Mouse (Mus musculus) hindbrain, embryonic 10.5 days (tissue): Measurements from ENCODE around the gene Apol8. TPM values are rescaled to one million over a fixed set of nuclear protein-coding genes. Genes with fewer than 3 reads are reported as not detected.

Experiments used
- DNase-seq: peaks from one replicate; pipeline ENCODE4 v3.0.0-alpha.2; 2017; ENCODE audit warnings: low spot score
- H3K27ac ChIP-seq: fragments of 300-500 bp; sonication (generic); 2 replicates; pipeline ENCODE4 v1.5.1; 2016; ENCODE audit warnings: mild to moderate bottlenecking, moderate library complexity
- H3K27me3 ChIP-seq: fragments of 300-500 bp; sonication (generic); 2 replicates; pipeline ENCODE4 v1.6.1; 2016; ENCODE audit warnings: mild to moderate bottlenecking; ENCODE audit not compliant: poor library complexity, insufficient read depth, severe bottlenecking
- H3K36me3 ChIP-seq: fragments of 300-500 bp; sonication (generic); 2 replicates; pipeline ENCODE4 v1.6.1; 2016; ENCODE audit warnings: mild to moderate bottlenecking, moderate library complexity
- H3K4me1 ChIP-seq: fragments of 300-500 bp; sonication (generic); replicated peaks from 2 replicates; pipeline ENCODE4 v1.6.1; 2016; ENCODE audit warnings: mild to moderate bottlenecking
- H3K4me3 ChIP-seq: fragments of 300-500 bp; sonication (generic); 2 replicates; pipeline ENCODE4 v1.5.1; 2016; ENCODE audit warnings: mild to moderate bottlenecking, moderate library complexity
- H3K9me3 ChIP-seq: fragments of 300-500 bp; sonication (generic); 2 replicates; pipeline ENCODE4 v1.6.1; 2016; ENCODE audit warnings: mild to moderate bottlenecking, moderate library complexity
- WGBS: fragments of 180-500 bp; shearing (Covaris S2); methylation state at CpG from one replicate; pipeline ENCODE4 v1.1.7; 2016; 5-methylcytosine and 5-hydroxymethylcytosine counted together
- polyA plus RNA-seq: library from polyadenylated mRNA; unstranded; fragments of >200 nt; fragmentation: Nextera tagmentation; extraction: Ambion mirVana; gene quantifications from 2 replicates; pipeline ENCODE4 v1.2.1, GENCODE M21; 2016

Apol8 gene
- polyA plus RNA-seq, 1 experiment from 2014 or later = 0.20 TPM

GRCm38 (mm10) chr15:77774303-77774702 is 17.5 kb upstream of the Apol8 start:
- no peak overlapping the region for H3K4me3 ChIP-seq
- no peaks in the 10 kb centered on the region for H3K27me3 ChIP-seq
- DNase-seq = no peak
- H3K9me3 ChIP-seq = no peaks in the 10 kb centered on the region
- H3K27ac ChIP-seq = no peak overlapping the region
- H3K4me1 ChIP-seq = no peaks in the 10 kb centered on the region
- H3K36me3 ChIP-seq = peaks cover 97% of the 10 kb centered on the region
- WGBS = 95% methylated on average over 10 of the region's 10 CpGs

GRCm38 (mm10) chr15:77773099-77773915 is 16.5 kb upstream of the Apol8 start:
- Histone ChIP-seq H3K4me3 (no peak overlapping the region), H3K4me1 (no peaks in the 10 kb centered on the region), H3K9me3 (no peaks in the 10 kb centered on the region), H3K27ac (no peak overlapping the region), H3K27me3 (no peaks in the 10 kb centered on the region), H3K36me3 (peaks cover 97% of the 10 kb centered on the region)
- no peak for DNase-seq
- WGBS = 94% methylated on average over 19 of the region's 19 CpGs

- Histone ChIP-seq H3K27ac (no peak overlapping the region), H3K4me3 (no peak overlapping the region), H3K27me3 (no peaks in the 10 kb centered on the region), H3K9me3 (no peaks in the 10 kb centered on the region), H3K36me3 (peaks cover 97% of the 10 kb centered on the region), H3K4me1 (no peaks in the 10 kb centered on the region)
- DNase-seq = no peak
- 94% methylated on average over 9 of the region's 9 CpGs for WGBS
Observed at GRCm38 (mm10) chr15:77770942-77771341, 14.1 kb upstream of the Apol8 start.

- H3K27me3 ChIP-seq = no peaks in the 10 kb centered on the region
- no peaks in the 10 kb centered on the region for H3K4me1 ChIP-seq
- 97% methylated on average over 5 of the region's 5 CpGs for WGBS
- no peak for DNase-seq
- no peak overlapping the region for H3K4me3 ChIP-seq
- peaks cover 97% of the 10 kb centered on the region for H3K36me3 ChIP-seq
- H3K9me3 ChIP-seq = no peaks in the 10 kb centered on the region
- H3K27ac ChIP-seq = no peak overlapping the region
Observed at GRCm38 (mm10) chr15:77770341-77770740, 13.5 kb upstream of the Apol8 start.

GRCm38 (mm10) chr15:77766981-77767380 is 10.2 kb upstream of the Apol8 start:
- H3K4me3 ChIP-seq = no peak overlapping the region
- 93% methylated on average over 11 of the region's 11 CpGs for WGBS
- no peaks in the 10 kb centered on the region for H3K9me3 ChIP-seq
- peaks cover 100% of the 10 kb centered on the region for H3K36me3 ChIP-seq
- no peak for DNase-seq
- no peaks in the 10 kb centered on the region for H3K4me1 ChIP-seq
- no peak overlapping the region for H3K27ac ChIP-seq
- no peaks in the 10 kb centered on the region for H3K27me3 ChIP-seq

GRCm38 (mm10) chr15:77765484-77766093 is 8.8 kb upstream of the Apol8 start:
- H3K27me3 ChIP-seq = no peaks in the 10 kb centered on the region
- H3K4me3 ChIP-seq = no peak overlapping the region
- peaks cover 100% of the 10 kb centered on the region for H3K36me3 ChIP-seq
- no peak overlapping the region for H3K27ac ChIP-seq
- DNase-seq = no peak
- 96% methylated on average over 16 of the region's 16 CpGs for WGBS
- H3K4me1 ChIP-seq = no peaks in the 10 kb centered on the region
- no peaks in the 10 kb centered on the region for H3K9me3 ChIP-seq

GRCm38 (mm10) chr15:77764391-77765006 is 7.7 kb upstream of the Apol8 start:
- Histone ChIP-seq H3K36me3 (peaks cover 100% of the 10 kb centered on the region), H3K4me3 (no peak overlapping the region), H3K9me3 (no peaks in the 10 kb centered on the region), H3K27me3 (no peaks in the 10 kb centered on the region), H3K4me1 (no peaks in the 10 kb centered on the region), H3K27ac (no peak overlapping the region)
- DNase-seq = no peak
- WGBS = 93% methylated on average over 13 of the region's 13 CpGs

- DNase-seq = no peak
Observed at GRCm38 (mm10) chr15:77763702-77764101, 6.9 kb upstream of the Apol8 start.

GRCm38 (mm10) chr15:77763050-77763449 is 6.2 kb upstream of the Apol8 start:
- H3K27ac ChIP-seq = no peak overlapping the region
- H3K9me3 ChIP-seq = no peaks in the 10 kb centered on the region
- H3K27me3 ChIP-seq = no peaks in the 10 kb centered on the region
- H3K36me3 ChIP-seq = peaks cover 86% of the 10 kb centered on the region
- H3K4me1 ChIP-seq = no peaks in the 10 kb centered on the region
- no peak for DNase-seq
- no peak overlapping the region for H3K4me3 ChIP-seq
- WGBS = 88% methylated on average over 16 of the region's 16 CpGs

More at GRCm38 (mm10) chr15:77763702-77764101, 6.9 kb upstream of the Apol8 start:
- Histone ChIP-seq H3K27me3 (no peaks in the 10 kb centered on the region), H3K36me3 (peaks cover 93% of the 10 kb centered on the region), H3K4me3 (no peak overlapping the region), H3K4me1 (no peaks in the 10 kb centered on the region), H3K27ac (no peak overlapping the region), H3K9me3 (no peaks in the 10 kb centered on the region)
- WGBS = 94% methylated on average over 11 of the region's 11 CpGs

GRCm38 (mm10) chr15:77761561-77762380 is 5.0 kb upstream of the Apol8 start:
- Histone ChIP-seq H3K9me3 (no peaks in the 10 kb centered on the region), H3K36me3 (peaks cover 73% of the 10 kb centered on the region), H3K27me3 (no peaks in the 10 kb centered on the region), H3K27ac (no peak overlapping the region), H3K4me1 (no peaks in the 10 kb centered on the region), H3K4me3 (no peak overlapping the region)
- peak; percentile 43 for DNase-seq
- 82% methylated on average over 22 of the region's 22 CpGs for WGBS

- Histone ChIP-seq H3K27me3 (no peaks in the 10 kb centered on the region), H3K36me3 (peaks cover 66% of the 10 kb centered on the region), H3K4me1 (no peaks in the 10 kb centered on the region), H3K4me3 (no peak overlapping the region), H3K9me3 (no peaks in the 10 kb centered on the region), H3K27ac (no peak overlapping the region)
- DNase-seq = no peak
- 95% methylated on average over 7 of the region's 7 CpGs for WGBS
Observed at GRCm38 (mm10) chr15:77761083-77761482, 4.3 kb upstream of the Apol8 start.

GRCm38 (mm10) chr15:77760037-77760436 is 3.2 kb upstream of the Apol8 start:
- Histone ChIP-seq H3K9me3 (no peaks in the 10 kb centered on the region), H3K4me3 (no peak overlapping the region), H3K36me3 (peaks cover 56% of the 10 kb centered on the region), H3K27ac (no peak overlapping the region), H3K27me3 (no peaks in the 10 kb centered on the region), H3K4me1 (no peaks in the 10 kb centered on the region)
- no peak for DNase-seq
- WGBS = 93% methylated on average over 16 of the region's 16 CpGs
